Mouse (Mus musculus): ENCODE measurements at regions not wholly inside any gene's neighbourhood (a gene's known extent, or its start where the extent isn't known, plus 50 kb on each side); places are given as distances from the start of the nearest gene placed in this dataset.

DNA sequence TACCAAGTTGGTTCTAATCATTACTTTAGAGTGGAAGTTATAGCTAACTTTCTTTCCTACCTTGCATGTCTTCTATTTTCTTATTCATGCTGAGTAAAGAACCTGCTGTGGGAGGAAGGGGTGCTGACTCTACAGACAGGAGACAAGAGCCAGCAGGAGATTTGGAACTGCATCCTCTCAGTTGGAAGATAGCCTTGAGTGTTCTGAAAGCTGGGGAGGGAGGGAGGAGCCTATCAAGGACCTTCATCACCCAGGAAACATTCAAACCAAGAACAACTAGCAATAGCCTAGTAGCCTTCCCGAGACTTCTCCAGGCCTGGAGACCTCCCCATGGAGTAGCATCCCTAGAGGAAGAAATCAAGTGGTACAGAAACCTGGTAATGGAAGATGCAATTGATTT is 146.1 kb upstream of the Zfp648 start:
- TF ChIP-seq CTCF (IDR thresholded peaks at IDR 0.05; ENCODE audit: insufficient read depth, low read length) (no peak), POLR2A (IDR thresholded peaks at IDR 0.05; ENCODE audit: borderline replicate concordance, extremely low read depth, low read depth, low read length) (no peak)
